Mouse (Mus musculus): ENCODE results near the gene St3gal5.

GRCm38 (mm10) chr6:72159861-72160395, 62.5 kb downstream of the St3gal5 start:
- TF ChIP-seq CTCF (IDR thresholded peaks at IDR 0.05; ENCODE audit: control insufficient read depth, insufficient read depth, insufficient replicate concordance, low read depth, low read length) (no peak), POLR2A (IDR thresholded peaks at IDR 0.05; ENCODE audit: control insufficient read depth, low read depth, low read length) (no peak)
